Mouse (Mus musculus): Measurements from ENCODE around the gene Cers6.

Gene Cers6

DNA sequence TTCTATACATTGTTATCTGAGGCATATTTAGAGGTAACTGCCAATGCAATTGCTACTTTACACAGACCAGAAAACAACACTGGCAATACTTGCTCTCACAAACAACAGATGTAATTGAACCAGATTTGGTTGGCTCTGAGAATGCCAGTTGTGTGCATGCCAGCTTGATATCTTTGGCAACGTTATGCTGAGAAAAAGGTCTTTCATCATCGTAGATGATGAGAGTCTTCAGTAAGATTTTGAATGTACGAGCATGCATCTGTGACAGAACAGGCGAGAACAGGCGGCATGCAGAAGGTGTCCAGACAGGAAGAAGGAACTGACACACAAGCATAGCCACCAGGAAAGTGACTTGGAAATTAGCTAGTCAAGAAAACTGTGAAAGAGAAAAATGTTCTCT lies 110.6 kb downstream of the Cers6 start:
- no peak for DNase-seq

DNA sequence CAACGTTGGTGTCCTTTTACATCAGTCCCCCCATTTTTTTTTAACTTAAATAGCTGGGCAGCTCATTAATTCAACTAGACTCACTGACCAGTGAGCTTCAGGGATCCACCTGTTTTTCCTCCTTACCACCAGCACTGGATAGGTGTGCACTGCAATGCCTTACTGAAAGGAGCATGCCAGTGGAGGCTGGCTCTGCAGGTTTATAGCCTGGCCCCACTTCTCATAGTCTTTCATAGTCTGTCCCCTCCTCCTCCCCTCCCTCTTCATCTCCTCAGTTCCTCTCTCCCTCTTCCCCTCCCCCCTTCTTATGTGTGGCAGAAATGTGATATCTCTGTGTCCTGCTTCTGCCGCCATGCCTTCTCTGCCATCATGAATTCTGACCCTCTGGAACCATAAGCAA lies 112.5 kb downstream of the Cers6 start:
- DNase-seq = no peak

DNA sequence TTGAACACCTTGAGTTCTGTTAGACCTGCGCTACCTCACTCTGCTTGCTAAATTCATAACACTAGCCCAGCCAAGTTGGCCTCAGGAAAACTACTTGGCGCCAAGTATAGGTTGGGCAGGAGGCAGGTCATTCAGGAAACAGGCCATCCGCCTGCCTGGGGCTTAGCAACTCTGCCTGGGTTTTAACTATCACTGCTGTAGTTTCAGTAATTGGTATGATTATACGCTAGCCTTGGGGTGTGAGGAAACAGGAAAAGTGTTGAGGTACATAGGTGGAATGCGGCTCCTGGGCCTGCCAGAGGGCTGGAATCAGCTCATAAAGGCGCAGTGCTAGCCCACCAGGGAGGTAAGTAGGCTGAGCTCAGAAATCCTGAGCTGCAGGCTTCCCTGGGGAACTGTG lies 114.0 kb downstream of the Cers6 start:
- no peak for DNase-seq

DNA sequence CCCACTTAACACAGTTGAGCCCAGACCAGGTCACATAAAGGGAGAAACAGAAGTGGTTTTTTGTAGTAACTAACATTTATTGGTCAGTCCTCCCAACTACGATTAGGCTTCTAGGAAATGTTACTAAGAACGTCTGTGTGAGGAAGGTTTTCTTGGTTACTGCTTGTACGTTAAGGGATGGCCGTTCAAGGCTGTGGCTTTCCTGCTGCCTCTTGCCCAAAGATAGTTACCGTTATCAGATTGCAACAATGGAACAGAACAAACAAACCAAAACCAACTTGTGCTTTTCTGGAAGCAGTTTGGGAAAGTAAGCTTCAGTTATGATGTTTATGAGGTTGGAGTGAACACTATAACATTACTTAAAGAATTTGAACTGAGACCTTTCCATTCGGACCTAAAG lies 114.5 kb downstream of the Cers6 start:
- DNase-seq = no peak

DNA sequence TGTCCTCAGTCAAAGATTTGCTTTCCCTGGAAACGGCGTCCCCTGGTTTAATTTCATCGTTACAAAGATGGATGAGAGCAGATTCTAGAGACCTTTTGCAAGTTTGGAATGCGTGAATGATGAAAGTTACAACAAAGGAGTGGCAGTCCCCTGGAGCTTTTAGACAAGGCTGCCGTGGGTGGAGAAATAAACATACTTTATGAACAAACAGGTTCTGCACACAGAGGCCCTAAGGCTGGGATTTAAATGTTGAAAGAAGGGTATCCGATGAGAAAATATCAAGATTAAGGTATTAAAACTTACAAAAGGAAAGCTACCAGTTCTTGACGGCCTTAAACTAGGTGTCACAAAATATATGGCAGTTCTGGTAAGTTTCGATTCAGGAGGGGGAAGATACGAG lies 117.0 kb downstream of the Cers6 start:
- no peak for DNase-seq

DNA sequence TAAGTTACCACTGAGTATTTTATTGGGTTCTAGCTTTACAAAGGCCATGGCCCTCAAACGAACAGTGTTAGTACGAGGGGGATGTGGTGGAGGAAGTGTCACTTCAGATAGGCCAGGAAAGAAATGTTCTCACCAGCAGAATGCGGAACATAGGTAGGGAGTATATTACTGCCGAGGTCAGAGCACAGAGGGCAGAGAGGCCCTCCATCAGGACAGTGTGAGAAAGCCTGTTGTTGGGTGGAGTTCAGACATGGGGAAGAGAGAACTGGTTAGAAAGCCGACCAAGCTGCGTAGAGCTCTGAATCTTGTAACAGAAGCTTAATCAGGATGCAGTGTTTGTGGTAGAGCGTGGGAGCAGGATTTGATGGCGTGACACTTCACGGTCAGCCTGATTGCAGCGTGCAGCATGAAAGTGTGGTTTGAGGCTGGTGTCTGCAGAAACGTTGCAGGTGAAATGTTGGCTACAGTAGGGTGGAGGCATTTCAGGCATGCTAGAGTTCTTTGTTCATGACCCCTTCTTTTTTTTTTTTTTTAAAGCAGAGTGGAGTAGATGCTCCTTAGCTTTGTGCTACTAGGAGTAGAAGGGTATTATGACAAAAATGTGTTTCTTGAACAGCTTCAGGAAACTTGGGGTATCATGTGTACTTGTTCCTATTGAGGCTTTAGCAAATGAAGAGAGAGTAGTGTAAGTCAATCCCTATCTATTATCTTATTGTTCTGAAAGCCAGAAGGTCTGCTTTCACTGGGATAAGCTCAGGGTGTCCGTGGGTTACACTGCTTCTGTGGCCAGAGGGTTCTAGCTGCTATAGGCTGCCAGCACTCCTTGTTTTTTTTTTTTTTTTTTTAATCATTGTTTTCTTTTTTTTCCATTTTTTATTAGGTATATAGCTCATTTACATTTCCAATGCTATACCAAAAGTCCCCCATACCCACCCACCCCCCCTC lies 117.7 kb downstream of the Cers6 start:
- peak; percentile 37 for DNase-seq

DNA sequence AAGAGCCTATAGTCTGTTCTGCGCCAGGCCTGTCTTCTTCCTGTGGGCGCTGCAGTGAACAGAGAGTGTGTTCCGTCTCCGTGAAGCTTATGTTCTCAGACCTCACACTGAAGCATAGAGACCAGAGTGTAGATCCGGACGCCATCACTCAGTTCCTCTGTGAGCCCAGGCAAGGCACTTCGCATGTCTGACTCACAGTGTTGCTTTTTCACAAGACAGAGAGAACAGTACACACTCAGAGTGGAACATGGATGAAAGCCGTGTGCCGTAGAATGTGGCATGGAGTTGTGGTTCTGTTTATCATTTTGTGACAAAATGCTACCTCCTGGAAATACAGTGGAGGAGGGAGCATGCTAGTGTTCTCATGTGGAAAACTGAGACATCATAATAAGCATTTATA lies 120.1 kb downstream of the Cers6 start:
- DNase-seq = no peak

DNA sequence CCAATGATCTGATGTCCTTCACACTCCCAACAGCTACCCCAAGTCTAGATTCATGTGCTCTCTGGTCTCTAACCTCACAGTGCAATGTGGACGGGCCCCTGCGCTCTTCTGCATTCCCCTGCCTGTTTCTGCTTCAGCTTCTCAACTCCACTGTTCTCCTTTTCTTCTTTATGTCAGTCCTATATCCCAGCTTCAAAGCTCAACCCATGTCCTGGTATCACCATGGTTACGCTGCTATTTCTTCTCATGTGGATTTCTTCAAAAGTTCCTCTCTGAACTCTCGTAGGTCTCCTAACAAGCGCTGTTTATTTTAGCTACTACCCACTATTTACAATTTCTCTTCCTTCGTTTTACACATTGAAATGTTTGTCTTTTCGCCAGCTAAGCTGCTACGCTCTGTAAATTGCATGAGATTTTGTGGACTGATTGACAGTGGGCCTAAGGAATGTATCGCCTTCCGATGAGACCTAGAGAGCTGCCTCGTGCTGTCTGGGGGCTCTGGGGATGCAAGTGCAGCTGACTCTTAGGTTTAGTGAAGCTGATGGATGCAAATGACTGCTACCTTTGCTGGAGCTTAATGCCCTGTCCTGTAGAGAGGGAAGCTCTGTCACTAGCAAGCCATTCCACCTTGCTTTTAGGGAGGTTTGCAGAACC lies 120.6 kb downstream of the Cers6 start:
- no peak for DNase-seq

DNA sequence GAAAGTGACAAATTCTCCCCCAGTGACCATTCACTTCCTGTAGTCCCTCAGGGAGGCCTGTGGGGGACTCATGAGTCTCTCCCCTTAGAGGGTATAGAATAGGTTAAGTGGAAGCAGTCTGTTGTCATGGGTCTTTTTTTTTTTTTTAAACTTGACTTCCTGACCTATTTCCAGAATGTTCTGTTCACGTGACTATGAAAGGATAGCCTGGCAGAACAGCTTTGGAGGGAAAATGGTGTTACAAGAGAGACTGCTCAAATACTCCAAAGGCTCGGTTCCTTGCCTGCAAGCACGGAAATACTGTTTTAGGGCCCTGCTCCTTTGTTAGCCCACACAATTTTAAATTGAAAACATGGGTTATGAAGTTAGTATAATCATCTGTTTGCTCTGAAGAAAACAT lies 121.7 kb downstream of the Cers6 start:
- DNase-seq = no peak

DNA sequence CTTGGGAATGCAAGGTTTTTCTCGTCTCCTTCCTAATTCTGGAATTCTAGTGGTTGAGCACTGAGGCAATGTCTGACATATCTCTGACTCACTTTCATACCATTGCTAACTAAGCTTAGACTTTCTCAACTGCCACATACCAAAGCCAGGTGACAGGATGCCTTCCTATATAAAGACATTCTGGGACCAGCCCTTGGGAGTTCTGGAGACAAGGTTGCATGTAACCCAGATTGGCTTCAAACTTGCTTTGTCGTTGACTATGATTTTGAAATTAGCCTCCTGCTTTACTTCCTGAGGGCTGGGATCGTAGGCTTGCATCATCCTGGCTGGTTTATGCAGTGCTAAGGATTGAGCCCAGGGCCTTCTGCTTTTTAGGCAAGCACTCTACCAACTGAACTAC lies 122.2 kb downstream of the Cers6 start:
- no peak for DNase-seq

DNA sequence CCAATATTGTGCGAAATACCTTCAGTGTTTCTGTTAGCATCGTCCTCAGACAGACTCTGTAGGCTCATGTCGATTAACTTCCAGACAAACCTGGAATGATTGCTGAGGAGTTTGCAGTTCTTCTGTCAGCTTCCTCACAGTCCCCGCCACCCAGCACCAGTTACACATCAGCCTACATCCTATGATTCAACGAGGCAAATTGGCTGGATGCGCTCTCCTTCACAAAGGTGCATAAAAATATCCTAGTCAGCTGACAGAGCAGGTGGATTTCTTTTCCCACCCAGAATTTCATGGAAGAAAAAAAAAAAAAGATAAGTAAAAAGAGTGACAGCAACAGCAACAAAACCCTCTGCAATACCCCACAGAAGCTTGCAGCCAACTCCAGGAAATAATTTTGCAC lies 127.9 kb downstream of the Cers6 start:
- no peak for DNase-seq

DNA sequence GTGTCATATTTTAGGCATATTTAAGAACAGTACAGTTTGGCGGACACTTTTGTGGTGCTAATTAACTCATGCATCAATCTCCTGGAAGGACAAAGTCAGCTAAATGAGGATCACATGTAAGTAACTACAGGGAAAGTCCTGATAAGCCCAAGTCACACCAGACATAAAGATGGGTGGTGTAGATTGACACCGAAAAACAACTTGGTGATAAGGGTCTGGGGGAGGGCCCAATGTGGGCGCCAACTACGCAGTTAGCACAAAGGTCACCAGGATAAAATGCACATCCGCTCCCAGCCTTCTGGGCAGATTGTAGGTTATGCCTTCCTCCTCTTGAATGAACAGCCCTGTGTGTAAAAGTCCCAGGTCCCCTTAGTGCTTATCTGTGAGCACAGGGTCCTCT lies 131.4 kb downstream of the Cers6 start:
- no peak for DNase-seq

DNA sequence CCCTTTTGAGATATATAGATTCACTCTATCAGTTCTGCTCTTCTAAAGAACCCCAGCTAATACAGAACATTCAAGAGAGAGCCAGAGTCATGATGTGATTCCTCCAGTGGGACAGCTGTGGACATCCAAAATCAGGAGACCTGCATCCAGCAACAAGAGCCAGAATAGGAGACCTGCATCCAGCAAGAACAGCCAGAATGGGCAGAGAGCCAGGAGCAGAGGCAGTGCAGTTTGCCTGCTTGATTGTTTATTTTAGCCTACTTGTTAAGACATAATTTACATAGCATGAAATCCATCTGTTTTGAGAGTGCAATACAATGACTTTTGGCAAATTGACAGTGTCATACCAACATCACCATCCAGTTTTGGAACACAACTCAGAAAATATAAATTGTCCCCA lies 133.2 kb downstream of the Cers6 start:
- DNase-seq = no peak

DNA sequence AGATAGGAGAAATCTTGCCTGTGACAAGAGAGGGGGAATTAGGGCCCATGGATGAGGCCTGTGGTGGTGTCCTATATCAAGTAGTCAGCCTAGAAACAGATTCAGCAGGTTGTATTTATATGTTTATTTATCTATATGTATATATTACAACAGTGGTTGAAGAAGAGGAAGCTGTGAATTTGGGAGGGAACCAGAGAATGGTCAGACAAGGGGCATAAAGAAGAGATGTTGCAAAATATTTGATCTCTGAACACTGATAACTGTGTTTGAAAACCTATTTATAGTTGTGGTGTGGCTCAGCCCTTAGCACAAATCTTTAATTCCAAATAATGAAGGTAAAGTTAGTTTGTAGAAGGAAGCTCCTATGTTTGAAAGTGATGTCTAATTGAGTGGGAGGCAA lies 134.5 kb downstream of the Cers6 start:
- no peak for DNase-seq

DNA sequence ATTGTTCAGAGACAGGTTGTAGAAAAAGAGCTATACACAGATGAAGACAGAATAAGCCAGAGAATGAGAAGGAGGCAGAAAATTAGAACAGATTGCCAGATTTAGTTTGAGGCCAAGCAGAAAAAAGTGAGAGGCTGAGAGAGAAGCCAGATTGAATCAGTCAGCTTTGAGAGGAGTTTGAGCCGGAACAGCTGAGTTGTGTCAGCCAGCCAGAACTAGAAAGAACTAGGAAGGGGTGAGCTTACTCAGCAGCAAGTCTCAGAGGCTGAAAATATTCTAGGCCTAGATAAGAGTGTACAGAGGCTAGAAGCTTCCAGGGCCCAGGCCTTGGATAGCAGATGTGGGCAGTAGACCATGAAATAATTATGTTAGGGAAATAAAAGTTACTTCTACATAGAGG lies 135.0 kb downstream of the Cers6 start:
- no peak for DNase-seq

DNA sequence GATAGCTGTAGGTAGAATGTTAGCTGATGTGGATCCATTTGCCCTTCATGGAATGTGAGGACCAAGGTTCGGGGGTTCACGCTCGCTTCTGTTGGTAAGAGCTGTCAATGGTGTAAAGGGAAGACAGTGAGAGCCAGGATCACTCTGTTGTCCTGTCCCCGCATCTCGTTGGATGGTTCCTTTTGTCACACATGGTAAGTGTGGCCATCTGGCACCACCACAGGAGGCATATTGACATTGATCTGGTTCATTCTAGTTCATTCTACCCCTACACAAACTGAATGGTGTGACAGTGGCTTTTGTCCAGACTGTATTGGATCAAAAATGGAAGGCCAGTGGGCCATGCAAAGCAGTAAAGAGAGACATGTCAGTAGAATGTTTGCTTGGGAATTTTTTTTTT lies 142.8 kb downstream of the Cers6 start:
- DNase-seq = no peak

DNA sequence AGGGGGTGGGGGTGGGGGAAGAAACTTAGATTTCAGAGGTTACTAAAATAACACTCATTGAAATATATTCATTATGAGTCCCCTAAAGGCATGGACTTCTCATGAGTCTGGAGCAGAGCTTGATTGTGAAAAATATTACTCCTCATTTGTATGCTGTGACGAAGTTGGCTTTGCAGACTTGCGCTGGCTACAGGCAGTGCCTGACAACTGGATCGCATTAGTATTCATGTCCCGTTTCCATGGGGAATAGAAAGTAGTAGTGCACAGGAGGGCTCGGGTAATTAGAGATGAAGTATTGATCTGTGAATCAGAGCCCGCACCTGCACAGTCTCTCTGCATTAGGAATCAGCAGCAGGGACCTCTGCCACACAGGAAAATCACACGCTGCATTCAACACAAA lies 150.2 kb downstream of the Cers6 start:
- DNase-seq = no peak

DNA sequence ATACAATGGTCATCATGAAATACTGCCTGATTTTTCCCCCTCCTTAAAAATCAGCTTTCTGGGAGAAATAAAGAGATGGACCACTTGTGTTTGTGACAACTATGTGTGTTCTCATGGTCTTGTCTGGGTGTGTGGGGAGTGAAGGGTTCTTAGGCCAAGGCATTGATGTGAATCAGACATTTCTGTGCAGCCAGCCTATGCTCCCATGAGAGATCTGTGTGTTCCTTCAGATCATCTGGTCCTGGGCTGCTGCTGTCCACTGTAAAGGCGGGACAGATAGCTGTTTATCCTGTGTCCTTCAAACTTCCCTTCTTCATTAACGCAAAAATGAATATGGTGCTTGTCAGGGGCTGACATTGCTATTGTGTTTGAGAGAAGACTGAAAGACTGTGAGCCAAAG lies 150.6 kb downstream of the Cers6 start:
- DNase-seq = no peak

DNA sequence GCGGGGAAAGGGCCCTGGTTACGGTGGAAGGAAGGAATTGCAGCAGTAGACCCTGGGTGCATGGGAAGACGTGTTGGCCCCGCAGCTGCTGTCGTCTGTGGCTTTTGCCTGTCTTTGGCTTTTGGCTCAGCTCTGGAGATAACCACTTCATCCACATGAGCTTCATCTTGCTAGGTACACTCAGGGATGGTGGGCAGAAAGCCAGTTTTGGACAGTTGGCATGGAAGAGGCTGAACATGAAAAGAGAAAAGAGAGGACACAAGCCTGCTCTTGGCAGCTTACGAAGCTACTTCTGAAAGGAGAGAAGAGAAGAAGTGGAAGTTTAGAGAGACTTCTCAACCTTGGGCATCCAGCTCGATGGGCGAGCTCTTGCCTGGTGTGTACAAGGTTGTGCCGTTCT lies 153.0 kb downstream of the Cers6 start:
- no peak for DNase-seq

DNA sequence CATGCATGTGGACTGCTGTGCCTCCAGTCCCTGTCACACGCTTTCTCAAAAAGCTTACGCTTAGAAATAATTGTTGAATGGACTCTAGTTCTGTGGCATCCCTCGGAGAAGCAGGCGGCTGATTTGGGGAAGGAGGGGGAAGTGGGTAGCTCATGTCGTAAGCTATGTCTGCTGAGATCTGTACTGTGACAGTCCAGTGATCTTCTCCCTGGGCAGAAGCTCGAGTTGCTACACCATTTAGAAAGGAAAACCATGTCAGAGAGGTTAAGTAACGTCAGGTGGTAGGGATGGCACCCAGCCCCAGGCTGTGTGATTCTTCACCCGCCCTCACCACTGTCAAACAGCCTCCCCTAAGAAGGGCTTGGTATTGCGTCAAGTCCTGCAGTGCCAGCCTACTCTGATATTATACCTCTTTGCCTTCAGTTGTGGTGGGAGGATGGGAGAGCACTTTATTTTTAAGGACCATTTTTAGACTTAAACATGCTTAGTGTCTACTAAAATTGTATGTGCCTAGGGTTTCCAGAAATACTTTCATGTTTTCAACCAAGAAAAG lies 154.0 kb downstream of the Cers6 start:
- no peak for DNase-seq

DNA sequence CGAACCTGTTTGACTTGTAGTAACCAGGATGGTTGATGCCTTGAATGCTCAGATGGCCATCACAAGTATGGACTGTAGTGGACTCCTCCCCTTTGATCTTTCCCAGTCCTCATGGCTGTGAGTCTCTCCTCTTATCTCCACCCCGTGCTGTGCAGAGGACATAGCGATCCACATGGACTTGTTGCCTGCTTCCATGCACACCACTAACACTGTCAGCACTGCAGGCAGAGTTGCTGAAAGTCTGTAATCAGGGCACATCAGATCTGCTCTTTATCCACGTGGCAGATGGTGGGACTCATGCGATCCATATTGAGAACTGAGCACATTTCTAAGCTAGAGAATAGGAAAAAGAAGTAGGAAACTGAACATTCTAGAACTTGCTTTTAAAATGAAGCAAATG lies 154.6 kb downstream of the Cers6 start:
- no peak for DNase-seq

DNA sequence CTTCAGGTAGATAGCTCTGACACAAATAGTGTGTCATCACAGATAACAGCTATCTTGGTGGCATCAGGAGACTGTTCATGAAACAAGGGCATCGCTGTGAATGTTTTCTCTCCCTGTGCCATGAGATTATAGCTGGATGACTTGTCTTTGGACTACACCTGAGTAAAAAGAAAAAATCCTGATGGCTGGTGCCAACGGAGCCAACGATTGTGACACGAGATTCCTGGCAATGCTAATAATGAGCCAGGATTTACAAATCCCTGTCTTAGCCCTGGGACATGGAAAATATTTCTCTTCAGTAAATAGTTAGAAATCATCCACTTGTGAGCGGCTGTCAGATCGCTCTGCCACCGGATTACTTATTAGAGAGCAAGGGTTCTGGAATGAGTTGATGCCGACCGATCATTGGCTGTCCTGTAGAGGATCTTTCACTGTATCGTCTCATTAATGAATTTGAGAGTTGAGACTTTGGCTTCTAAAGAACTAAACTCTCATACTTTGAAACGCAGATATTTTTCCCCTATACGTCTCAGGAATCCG lies 157.9 kb downstream of the Cers6 start:
- DNase-seq = no peak

DNA sequence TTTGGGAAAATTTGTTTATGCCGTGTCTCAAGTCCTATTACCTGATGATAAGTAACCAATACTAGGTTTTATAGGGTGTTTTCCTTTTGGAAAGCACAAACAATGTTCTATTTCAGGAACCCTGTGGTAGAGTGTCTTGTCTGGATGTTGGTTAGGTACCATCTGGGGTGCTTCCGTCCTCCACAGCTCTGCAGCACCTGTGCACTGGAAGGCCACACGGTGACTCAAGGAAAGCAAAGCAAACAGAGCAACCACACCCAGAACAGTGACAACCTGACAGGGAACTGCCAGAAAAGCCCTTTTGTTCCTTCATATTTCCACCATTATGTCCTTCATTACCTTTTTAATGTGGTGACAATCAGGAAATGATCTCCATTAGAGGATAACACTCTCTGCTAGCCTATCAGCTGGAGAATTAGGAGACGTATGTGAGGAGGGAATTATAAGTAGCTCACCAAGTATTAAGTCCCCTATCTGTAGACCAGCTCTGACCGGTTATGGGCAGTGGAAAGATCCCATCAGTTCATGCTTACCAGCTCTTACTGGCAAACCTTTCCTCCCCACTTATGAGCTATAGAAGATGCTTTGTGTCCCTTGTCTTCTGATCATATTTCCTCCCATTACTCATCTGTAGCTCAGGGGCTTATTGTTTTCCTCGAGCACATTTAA lies 158.7 kb downstream of the Cers6 start:
- DNase-seq = no peak

Data from thymus, postnatal 4 days (tissue).